Mouse (Mus musculus): Measurements from ENCODE around the gene Cbll1. TPM values are rescaled to one million over a fixed set of nuclear protein-coding genes. Genes with fewer than 3 reads are reported as not detected.

Gene Cbll1
- 10.6 and 12.6 TPM in 2 replicates for polyA plus RNA-seq (2016; fragmentation: Nextera tagmentation; extraction: Ambion mirVana)

DNA sequence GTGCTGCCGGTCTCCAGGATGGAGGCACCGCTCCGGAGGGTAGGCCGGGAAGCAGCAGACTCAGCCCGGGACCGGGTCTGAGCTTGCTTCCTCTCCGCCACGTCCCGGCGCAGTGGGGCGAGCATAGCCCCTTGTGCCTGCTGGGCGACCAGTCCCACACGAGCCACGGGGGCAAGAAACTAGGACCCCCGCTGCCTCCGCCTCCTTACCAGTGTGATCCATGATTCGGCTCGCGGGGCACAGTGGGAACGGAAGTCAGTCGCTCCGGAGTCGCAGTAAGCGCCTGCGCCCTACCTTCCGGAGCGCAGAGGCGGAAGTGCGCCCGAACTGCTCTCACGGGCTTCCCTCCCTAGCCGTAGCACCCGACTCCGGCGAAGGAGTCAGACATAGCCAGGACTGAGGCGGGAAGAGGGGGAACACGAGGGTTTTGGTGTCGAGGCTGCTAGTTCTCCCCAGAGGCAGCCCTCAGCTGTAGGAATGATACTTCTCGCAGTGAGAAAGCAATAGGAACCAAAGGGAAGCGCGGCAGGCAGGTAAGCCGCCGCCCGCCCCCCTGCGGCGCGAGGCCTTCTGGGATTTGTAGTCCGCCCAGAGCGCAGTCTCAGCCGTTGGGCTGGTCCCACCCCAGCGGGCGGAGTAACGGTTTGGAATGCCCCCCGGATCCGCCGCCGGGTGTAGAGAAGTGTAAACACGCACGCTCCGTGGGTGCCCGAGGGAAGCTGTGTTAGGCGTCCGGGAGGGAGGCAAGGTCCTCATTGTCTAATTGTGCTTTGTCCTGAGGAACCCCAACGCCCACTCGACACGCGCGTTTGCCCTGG, at the start of gene Cbll1:
Gene Cbll1, minus strand, starts transcription at position 303 of the 818 bp plus-strand sequence.
- peak within 1 kb of the TSS; percentile 90 for H3K4me3 ChIP-seq
- H3K36me3 ChIP-seq: peaks cover under 1% of the 10 kb centered on the region
- no peaks in the 10 kb centered on the region for H3K9me3 ChIP-seq
- H3K27me3 ChIP-seq (ENCODE audit: insufficient read depth, poor library complexity, severe bottlenecking): no peaks in the 10 kb centered on the region
- under 1% methylated on average over 68 of the region's 68 CpGs for WGBS
- DNase-seq (ENCODE audit: low spot score): peak; percentile 97
- peak within 1 kb of the TSS; percentile 96 for H3K27ac ChIP-seq
- H3K4me1 ChIP-seq: peaks cover 16% of the 10 kb centered on the region

DNA sequence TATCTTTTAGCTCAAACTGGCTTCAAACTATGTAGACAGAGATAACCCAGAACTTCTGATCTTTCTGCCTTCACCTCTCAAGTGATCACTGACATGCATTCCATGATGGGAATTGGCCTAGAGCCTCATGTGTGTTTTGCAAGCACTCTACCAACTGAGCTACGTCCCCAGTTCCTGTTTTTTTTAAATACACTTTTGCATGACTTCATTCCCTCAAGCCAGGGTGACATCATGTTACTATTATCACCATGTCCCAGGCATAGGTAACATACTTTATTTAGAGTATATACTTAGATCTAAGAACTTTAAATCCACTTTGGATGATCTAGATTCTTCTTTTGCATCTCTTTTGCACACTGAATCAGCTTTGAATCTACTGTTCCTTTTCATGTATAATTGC, 46.6 kb upstream of the Cbll1 start:
- Histone ChIP-seq H3K27ac (no peak overlapping the region), H3K9me3 (no peaks in the 10 kb centered on the region), H3K4me1 (no peaks in the 10 kb centered on the region; the same call in 1 of the 2 replicates), H3K36me3 (no peaks in the 10 kb centered on the region), H3K4me3 (no peak overlapping the region), H3K27me3 (ENCODE audit: insufficient read depth, poor library complexity, severe bottlenecking) (no peaks in the 10 kb centered on the region)
- 72% methylated on average over 1 of the region's 1 CpGs for WGBS
- DNase-seq (ENCODE audit: low spot score): no peak

DNA sequence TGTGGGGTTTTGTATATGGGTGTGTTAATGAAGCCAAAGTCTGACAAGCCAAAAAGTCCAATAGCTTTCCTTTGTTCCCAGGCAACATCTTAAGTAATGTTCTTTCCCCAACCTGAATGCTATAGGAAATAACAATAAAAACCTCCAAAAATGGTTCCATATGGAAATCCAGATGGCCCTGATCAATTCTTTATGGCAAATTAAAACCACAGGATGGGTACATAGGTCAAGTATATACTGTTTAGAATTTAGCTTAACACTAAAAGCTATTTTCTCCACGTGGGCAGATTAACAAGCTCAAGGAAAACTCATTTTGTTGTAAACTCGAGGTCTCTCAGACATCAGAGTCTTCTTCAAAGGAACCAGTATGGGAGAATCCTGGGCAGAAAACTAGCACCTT, 45.8 kb upstream of the Cbll1 start:
- Histone ChIP-seq H3K36me3 (no peaks in the 10 kb centered on the region), H3K9me3 (no peaks in the 10 kb centered on the region), H3K27ac (no peak overlapping the region), H3K27me3 (ENCODE audit: insufficient read depth, poor library complexity, severe bottlenecking) (no peaks in the 10 kb centered on the region), H3K4me3 (no peak overlapping the region), H3K4me1 (no peaks in the 10 kb centered on the region)
- DNase-seq (ENCODE audit: low spot score): no peak
- WGBS: 51% methylated on average over 2 of the region's 2 CpGs

DNA sequence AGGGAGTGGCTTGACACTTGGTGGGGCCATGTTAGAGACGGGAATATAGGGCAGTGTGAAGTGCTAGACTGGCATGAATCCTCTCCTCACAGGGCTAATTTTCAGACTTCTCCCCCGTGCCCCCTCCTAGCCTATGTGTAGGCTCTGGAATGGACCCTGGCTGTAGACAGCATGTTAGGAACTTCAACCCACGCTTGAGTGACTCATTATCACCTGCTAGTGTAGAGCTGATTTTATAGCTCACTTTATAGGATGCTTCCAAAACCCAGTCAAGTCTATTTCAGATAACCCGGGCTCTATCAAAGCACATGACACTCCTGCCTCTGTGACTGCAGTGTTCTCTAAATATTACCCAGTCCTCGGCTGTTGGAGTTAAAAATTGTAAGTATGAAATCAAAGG, 42.1 kb upstream of the Cbll1 start:
- no peaks in the 10 kb centered on the region for H3K36me3 ChIP-seq
- 68% methylated on average over 5 of the region's 5 CpGs for WGBS
- H3K9me3 ChIP-seq: no peaks in the 10 kb centered on the region
- H3K27me3 ChIP-seq (ENCODE audit: insufficient read depth, poor library complexity, severe bottlenecking): no peaks in the 10 kb centered on the region
- H3K27ac ChIP-seq: no peak overlapping the region
- DNase-seq (ENCODE audit: low spot score): no peak
- H3K4me1 ChIP-seq: peaks cover 5% of the 10 kb centered on the region; the same call in 1 of the 2 replicates
- H3K4me3 ChIP-seq: no peak overlapping the region

DNA sequence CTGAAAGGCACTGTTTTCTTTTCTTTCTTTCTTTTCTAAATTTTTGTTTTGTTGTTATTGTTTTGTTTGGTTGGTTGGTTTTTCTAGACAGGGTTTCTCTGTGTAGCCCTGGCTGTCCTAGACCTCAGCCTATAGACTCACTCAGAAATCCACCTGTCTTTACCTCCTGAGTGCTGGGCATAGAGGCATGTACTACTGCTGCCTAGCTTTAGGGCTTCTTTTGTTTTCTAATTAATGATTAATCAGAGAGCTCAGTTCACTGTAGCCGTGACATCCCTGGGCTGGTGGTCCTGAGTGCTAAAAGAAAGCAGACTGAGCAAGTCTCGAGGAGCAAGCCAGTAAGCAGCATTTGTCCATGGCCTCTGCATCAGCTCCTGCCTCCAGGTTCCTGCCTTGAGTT, 40.4 kb upstream of the Cbll1 start:
- DNase-seq (ENCODE audit: low spot score): no peak
- WGBS: 71% methylated on average over 2 of the region's 2 CpGs
- Histone ChIP-seq H3K27ac (no peak overlapping the region), H3K9me3 (no peaks in the 10 kb centered on the region), H3K4me3 (no peak overlapping the region), H3K27me3 (ENCODE audit: insufficient read depth, poor library complexity, severe bottlenecking) (no peaks in the 10 kb centered on the region), H3K4me1 (peaks cover 5% of the 10 kb centered on the region; the same call in 1 of the 2 replicates), H3K36me3 (no peaks in the 10 kb centered on the region)

DNA sequence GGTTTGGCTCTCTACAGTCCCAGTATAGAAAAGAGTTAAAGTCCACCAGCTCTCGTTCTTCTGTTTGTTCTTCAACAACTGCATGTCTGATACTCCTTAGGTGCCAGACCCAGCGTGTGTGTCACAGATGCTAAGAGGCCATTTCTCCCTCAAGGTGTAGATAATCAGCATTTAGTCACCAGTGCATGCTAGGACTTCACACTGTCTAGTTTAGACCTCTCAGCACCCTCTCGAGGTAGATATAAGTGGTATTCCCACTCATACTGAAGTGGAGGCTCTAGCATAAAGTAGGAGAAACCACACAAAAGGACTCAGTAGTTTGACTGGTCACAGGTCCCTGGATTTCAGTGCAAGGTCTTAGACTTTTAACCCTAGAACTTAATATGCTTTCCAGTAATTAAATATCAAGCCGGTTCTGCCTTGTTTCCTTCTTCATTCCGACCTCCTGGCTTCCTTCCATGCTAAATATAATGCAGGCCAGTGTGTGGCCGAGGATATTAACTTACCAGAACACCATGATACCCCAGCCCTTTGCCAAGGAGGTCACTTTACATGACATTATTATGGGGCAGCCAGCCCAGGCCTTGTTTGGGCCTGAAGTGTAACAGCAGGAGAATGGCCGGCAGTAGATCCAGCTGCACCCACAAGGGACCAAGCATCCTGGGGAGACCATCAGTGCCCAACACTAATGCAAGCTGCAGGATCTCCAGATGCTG, 38.3 kb upstream of the Cbll1 start:
- H3K4me3 ChIP-seq: no peak overlapping the region
- no peaks in the 10 kb centered on the region for H3K9me3 ChIP-seq
- H3K36me3 ChIP-seq: no peaks in the 10 kb centered on the region
- H3K27me3 ChIP-seq (ENCODE audit: insufficient read depth, poor library complexity, severe bottlenecking): no peaks in the 10 kb centered on the region
- peaks cover 5% of the 10 kb centered on the region; the same call in 1 of the 2 replicates for H3K4me1 ChIP-seq
- no peak for DNase-seq (ENCODE audit: low spot score)
- WGBS: 53% methylated on average over 7 of the region's 7 CpGs
- no peak overlapping the region for H3K27ac ChIP-seq

DNA sequence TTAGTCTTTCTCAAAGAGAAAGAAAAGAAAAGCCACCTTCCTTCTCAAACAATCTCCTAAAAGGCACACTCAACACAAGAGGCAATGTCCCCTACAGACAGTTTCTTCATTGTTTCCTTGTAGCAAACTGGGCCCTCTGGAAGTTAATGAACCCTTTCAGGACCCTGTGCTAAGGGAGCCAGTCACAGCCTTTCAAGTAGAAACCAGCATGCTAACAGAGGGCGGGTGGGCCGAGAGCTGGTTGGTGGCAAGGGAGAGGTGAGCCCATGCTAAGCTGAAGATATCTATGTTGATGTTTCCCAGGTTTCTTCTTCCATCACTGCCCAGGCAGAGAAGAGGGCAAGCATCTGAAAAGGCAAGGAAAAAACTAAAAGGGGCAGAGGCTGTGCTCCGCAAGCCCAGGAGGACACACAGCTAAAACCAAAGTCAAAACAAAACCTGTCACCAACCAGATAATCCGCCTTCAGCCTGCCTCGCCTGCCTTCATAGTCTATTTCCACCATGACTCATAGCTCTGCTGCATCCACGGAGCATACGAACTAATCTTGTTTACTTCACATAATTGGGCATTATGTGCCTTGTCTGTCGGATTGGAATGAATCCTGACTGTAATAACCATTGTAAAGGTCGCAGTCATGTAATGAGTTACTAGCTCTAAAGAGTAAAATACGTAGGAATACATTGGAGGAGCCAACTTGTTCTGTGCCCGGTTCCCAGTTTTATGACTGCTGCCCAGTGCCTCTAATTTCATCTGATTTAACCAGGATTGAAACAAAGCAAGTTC, 34.8 kb upstream of the Cbll1 start:
- no peak for DNase-seq (ENCODE audit: low spot score)
- Histone ChIP-seq H3K4me3 (no peak overlapping the region), H3K27ac (no peak overlapping the region), H3K36me3 (no peaks in the 10 kb centered on the region), H3K9me3 (no peaks in the 10 kb centered on the region), H3K4me1 (peaks cover 5% of the 10 kb centered on the region; the same call in 1 of the 2 replicates), H3K27me3 (ENCODE audit: insufficient read depth, poor library complexity, severe bottlenecking) (no peaks in the 10 kb centered on the region)
- 65% methylated on average over 11 of the region's 11 CpGs for WGBS

DNA sequence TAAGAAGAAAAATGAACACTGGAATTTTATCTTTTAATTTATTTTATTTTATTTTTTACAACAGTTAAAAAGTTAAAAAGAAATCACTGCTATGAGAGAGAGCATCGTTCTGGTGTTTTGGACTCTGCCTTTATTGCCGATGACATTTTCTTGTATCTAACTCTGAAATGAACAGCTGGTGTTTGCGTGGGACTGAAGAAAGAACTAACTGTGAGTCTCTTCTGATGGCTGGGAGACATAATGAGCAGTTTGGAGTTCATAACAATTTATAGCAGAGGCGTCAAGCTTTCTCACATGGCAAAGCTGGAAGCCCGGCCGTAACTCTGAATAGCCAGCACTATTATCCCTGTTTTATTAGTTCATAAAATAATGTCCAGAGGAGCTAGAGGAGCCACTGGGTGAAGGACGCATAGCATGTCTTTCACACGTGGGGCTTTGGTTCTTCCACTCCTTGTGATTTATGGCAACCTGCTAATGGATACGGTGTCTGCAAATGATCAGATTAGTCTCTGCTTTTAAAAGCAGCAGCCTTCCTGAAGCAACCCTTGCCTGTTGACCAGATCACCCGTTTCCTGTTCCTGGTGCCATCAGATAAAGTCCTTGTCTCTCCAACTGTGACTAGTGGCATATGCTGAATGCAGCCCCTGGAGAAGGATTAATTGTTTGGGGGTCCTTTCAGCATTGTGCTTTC, 33.9 kb upstream of the Cbll1 start:
- no peak overlapping the region for H3K4me3 ChIP-seq
- H3K27ac ChIP-seq: no peak overlapping the region
- no peaks in the 10 kb centered on the region for H3K9me3 ChIP-seq
- DNase-seq (ENCODE audit: low spot score): no peak
- 62% methylated on average over 10 of the region's 10 CpGs for WGBS
- peaks cover 5% of the 10 kb centered on the region; the same call in 1 of the 2 replicates for H3K4me1 ChIP-seq
- no peaks in the 10 kb centered on the region for H3K36me3 ChIP-seq
- H3K27me3 ChIP-seq (ENCODE audit: insufficient read depth, poor library complexity, severe bottlenecking): no peaks in the 10 kb centered on the region

DNA sequence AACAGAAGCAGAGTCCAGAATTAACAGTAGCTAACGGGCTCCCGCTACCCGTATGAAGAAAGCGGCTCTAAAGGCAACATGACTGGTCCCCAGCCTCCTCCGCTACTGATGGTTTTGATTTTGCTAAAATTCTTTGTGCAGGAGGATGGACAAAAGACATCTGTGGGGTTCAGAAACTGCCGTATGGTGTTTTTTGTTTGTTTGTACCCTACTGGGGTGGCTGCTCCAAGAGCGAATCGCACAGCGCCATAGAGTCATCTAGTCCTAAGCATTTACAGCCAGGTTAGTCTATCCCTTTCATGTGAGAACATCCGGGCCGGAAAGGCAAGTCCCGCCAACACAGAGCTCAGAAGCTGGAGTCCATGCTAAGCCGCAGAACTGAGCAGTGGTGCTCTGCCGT, 32.6 kb upstream of the Cbll1 start:
- 73% methylated on average over 14 of the region's 14 CpGs for WGBS
- H3K4me3 ChIP-seq: no peak overlapping the region
- no peaks in the 10 kb centered on the region for H3K9me3 ChIP-seq
- H3K27ac ChIP-seq: no peak overlapping the region
- H3K4me1 ChIP-seq: peaks cover 8% of the 10 kb centered on the region
- DNase-seq (ENCODE audit: low spot score): no peak
- H3K27me3 ChIP-seq (ENCODE audit: insufficient read depth, poor library complexity, severe bottlenecking): no peaks in the 10 kb centered on the region
- no peaks in the 10 kb centered on the region for H3K36me3 ChIP-seq

DNA sequence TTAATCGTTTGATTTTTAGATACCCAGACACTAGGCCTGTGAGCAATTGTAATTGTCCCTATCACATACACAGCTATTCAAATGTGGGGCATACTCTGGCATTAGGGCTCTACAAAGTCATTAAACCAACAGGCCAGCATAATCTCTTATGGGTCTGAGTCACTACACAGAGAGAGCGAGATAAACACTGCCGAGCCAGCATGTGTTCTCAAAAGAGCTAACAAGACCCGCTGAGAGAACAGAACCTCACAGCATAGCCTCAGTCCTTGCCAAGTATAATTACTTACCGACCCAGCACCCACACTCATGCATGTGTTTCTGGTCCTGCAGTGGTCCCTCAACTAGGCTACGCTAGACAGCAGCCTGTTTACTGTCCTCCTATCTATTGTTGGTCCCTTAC, 28.0 kb upstream of the Cbll1 start:
- Histone ChIP-seq H3K4me3 (no peak overlapping the region), H3K9me3 (no peaks in the 10 kb centered on the region; the same call in 1 of the 2 replicates), H3K36me3 (no peaks in the 10 kb centered on the region), H3K27ac (no peak overlapping the region), H3K27me3 (ENCODE audit: insufficient read depth, poor library complexity, severe bottlenecking) (no peaks in the 10 kb centered on the region), H3K4me1 (peaks cover 13% of the 10 kb centered on the region)
- 38% methylated on average over 6 of the region's 6 CpGs for WGBS
- no peak for DNase-seq (ENCODE audit: low spot score)

DNA sequence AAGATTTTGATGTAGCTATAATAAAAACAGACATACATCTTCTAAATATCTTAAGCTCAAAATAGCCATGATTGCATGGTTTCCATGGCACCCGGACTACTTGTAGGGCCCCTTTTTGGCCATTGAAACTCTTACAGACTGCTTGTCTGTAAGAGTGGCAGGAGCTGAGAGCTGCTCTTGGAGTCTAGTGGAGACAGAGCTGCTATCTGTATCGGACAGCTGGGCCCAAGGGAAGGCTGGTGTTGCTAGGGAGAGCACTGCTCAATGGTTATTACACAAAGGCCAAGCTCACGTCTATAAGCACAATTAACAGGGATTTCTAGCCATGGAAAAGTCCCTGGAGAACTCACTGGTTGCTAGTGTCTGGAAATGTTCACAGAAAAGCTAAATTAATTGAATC, 22.0 kb upstream of the Cbll1 start:
- Histone ChIP-seq H3K4me1 (peaks cover 17% of the 10 kb centered on the region; the same call in 1 of the 2 replicates), H3K36me3 (no peaks in the 10 kb centered on the region), H3K27me3 (ENCODE audit: insufficient read depth, poor library complexity, severe bottlenecking) (no peaks in the 10 kb centered on the region), H3K27ac (peak overlapping the region; percentile 16; the same call in 1 of the 2 replicates), H3K9me3 (no peaks in the 10 kb centered on the region; the same call in 1 of the 2 replicates), H3K4me3 (no peak overlapping the region)
- 45% methylated on average over 3 of the region's 3 CpGs for WGBS
- DNase-seq (ENCODE audit: low spot score): peak; percentile 81

DNA sequence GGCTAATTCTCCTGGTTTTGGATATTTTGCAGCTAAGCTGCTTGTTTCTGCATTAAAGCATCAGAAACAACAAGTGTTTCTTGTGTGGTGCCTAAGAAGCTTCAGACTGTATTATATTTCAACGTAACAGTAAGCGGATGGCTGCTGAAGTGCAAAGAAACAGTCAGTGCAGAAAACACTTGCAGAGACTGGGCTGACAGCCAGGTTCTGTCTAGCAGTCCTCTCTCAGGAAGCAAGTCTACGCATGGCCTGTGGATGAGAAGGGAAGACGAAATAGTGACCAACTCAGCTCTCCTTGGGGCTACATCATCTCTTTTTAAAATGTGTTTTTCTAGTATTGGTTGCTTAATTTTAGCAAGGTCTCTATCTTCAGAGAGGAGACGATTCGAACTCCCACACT, 20.7 kb upstream of the Cbll1 start:
- Histone ChIP-seq H3K9me3 (no peaks in the 10 kb centered on the region; the same call in 1 of the 2 replicates), H3K27me3 (ENCODE audit: insufficient read depth, poor library complexity, severe bottlenecking) (no peaks in the 10 kb centered on the region), H3K27ac (no peak overlapping the region; the same call in 1 of the 2 replicates), H3K36me3 (no peaks in the 10 kb centered on the region), H3K4me1 (peaks cover 12% of the 10 kb centered on the region; the same call in 1 of the 2 replicates), H3K4me3 (no peak overlapping the region)
- no peak for DNase-seq (ENCODE audit: low spot score)
- WGBS: 65% methylated on average over 6 of the region's 6 CpGs
